Mouse (Mus musculus) liver, embryonic 16.5 days (tissue): Measurements from ENCODE around the gene Spns3. TPM values are rescaled to one million over a fixed set of nuclear protein-coding genes. Genes with fewer than 3 reads are reported as not detected.
"Not testable (repeated sequence)": the region's sequence is repeated elsewhere in the genome, so short reads cannot be mapped to it uniquely, and the experiment has no call there.

Source experiments
- ATAC-seq: fragments of 200-750 bp; cut with Nextera tagmentation; 2 replicates; pipeline ENCODE4 v1.8.0; 2017; ENCODE audit warnings: low read depth, mild to moderate bottlenecking, moderate number of reproducible peaks, moderate library complexity
- H3K27ac ChIP-seq: fragments of 300-500 bp; sonication (generic); 2 replicates; pipeline ENCODE4 v1.5.1; 2014; ENCODE audit warnings: mild to moderate bottlenecking, low read length
- H3K27me3 ChIP-seq: fragments of 300-500 bp; sonication (generic); 2 replicates; pipeline ENCODE4 v1.6.1; 2014; ENCODE audit warnings: low read depth, low read length, mixed read lengths; ENCODE audit not compliant: control insufficient read depth, insufficient read depth
- H3K36me3 ChIP-seq: fragments of 300-500 bp; sonication (generic); 2 replicates; pipeline ENCODE4 v1.6.1; 2014; ENCODE audit warnings: mild to moderate bottlenecking; ENCODE audit not compliant: control insufficient read depth, insufficient read depth
- H3K4me1 ChIP-seq: fragments of 300-500 bp; sonication (generic); 2 replicates; pipeline ENCODE4 v1.6.1; 2014; ENCODE audit warnings: low read depth, low read length, mixed read lengths; ENCODE audit not compliant: control insufficient read depth
- H3K4me2 ChIP-seq: fragments of 300-500 bp; sonication (generic); 2 replicates; pipeline ENCODE4 v1.6.1; 2014; ENCODE audit warnings: low read depth, low read length, mixed read lengths
- H3K4me3 ChIP-seq: fragments of 300-500 bp; sonication (generic); 2 replicates; pipeline ENCODE4 v1.5.1; 2014; ENCODE audit warnings: low read depth, mild to moderate bottlenecking, low read length
- H3K9ac ChIP-seq: fragments of 300-500 bp; sonication (generic); 2 replicates; pipeline ENCODE4 v1.6.1; 2014; ENCODE audit warnings: low read depth, low read length
- H3K9me3 ChIP-seq: fragments of 300-500 bp; sonication (generic); replicated peaks from 2 replicates; pipeline ENCODE4 v1.6.1; 2016; ENCODE audit warnings: low read length; ENCODE audit not compliant: control insufficient read depth
- WGBS: fragments of 180-500 bp; shearing (Covaris S2); extraction: QIAGEN DNeasy Blood & Tissue Kit; methylation state at CpG from one replicate; pipeline ENCODE4 v1.1.7; 2014; ENCODE audit not compliant: insufficient replicate concordance; 5-methylcytosine and 5-hydroxymethylcytosine counted together
- polyA plus RNA-seq: library from polyadenylated mRNA; unstranded; fragments of >200 nt; fragmentation: Nextera tagmentation; extraction: Ambion mirVana; gene quantifications from 2 replicates; pipeline ENCODE4 v1.2.1, GENCODE M21; 2015

Gene Spns3
- polyA plus RNA-seq, 1 experiment from 2014 or later: 1.6 TPM

GRCm38 (mm10) chr11:72543692-72544091, 6.6 kb downstream of the Spns3 start:
- 79% methylated on average over 1 of the region's 1 CpGs for WGBS

GRCm38 (mm10) chr11:72542586-72542985, 7.7 kb downstream of the Spns3 start:
- H3K36me3 ChIP-seq: no peaks in the 10 kb centered on the region
- H3K27ac ChIP-seq: no peak overlapping the region
- no peak overlapping the region for H3K9ac ChIP-seq
- no peaks in the 10 kb centered on the region for H3K27me3 ChIP-seq
- no peak overlapping the region for H3K4me2 ChIP-seq
- no peak for ATAC-seq
- peaks cover 11% of the 10 kb centered on the region for H3K4me1 ChIP-seq
- no peak overlapping the region for H3K4me3 ChIP-seq
- H3K9me3 ChIP-seq: no peaks in the 10 kb centered on the region
- WGBS: 79% methylated on average over 1 of the region's 1 CpGs

More at GRCm38 (mm10) chr11:72543692-72544091, 6.6 kb downstream of the Spns3 start:
- not testable (repeated sequence) for H3K36me3 ChIP-seq, H3K4me1 ChIP-seq, H3K9ac ChIP-seq, H3K9me3 ChIP-seq, H3K27ac ChIP-seq, H3K4me3 ChIP-seq, H3K4me2 ChIP-seq, ATAC-seq, H3K27me3 ChIP-seq

GRCm38 (mm10) chr11:72541928-72542327, 8.4 kb downstream of the Spns3 start:
- Histone ChIP-seq H3K27ac (no peak overlapping the region), H3K4me2 (no peak overlapping the region), H3K27me3 (no peaks in the 10 kb centered on the region), H3K9ac (no peak overlapping the region), H3K36me3 (no peaks in the 10 kb centered on the region), H3K4me1 (peaks cover 12% of the 10 kb centered on the region), H3K9me3 (no peaks in the 10 kb centered on the region), H3K4me3 (no peak overlapping the region)
- 62% methylated on average over 10 of the region's 10 CpGs for WGBS
- ATAC-seq: no peak

GRCm38 (mm10) chr11:72540437-72540836, 9.9 kb downstream of the Spns3 start:
- no peak overlapping the region for H3K27ac ChIP-seq
- no peaks in the 10 kb centered on the region for H3K9me3 ChIP-seq
- no peak overlapping the region for H3K4me2 ChIP-seq
- no peak overlapping the region for H3K9ac ChIP-seq
- 71% methylated on average over 6 of the region's 6 CpGs for WGBS
- no peaks in the 10 kb centered on the region for H3K27me3 ChIP-seq
- no peak for ATAC-seq
- no peaks in the 10 kb centered on the region for H3K36me3 ChIP-seq
- no peak overlapping the region for H3K4me3 ChIP-seq
- peaks cover 12% of the 10 kb centered on the region for H3K4me1 ChIP-seq

- Histone ChIP-seq H3K4me1 (peaks cover 9% of the 10 kb centered on the region), H3K9ac (no peak overlapping the region), H3K27me3 (no peaks in the 10 kb centered on the region), H3K4me2 (no peak overlapping the region), H3K4me3 (no peak overlapping the region), H3K36me3 (no peaks in the 10 kb centered on the region), H3K9me3 (no peaks in the 10 kb centered on the region), H3K27ac (no peak overlapping the region)
- ATAC-seq: no peak
- 75% methylated on average over 7 of the region's 7 CpGs for WGBS
Measured at GRCm38 (mm10) chr11:72538811-72539210, 11.5 kb downstream of the Spns3 start.

GRCm38 (mm10) chr11:72538037-72538755, 12.1 kb downstream of the Spns3 start:
- peak; percentile 54 for ATAC-seq
- Histone ChIP-seq H3K9me3 (no peaks in the 10 kb centered on the region), H3K27ac (no peak overlapping the region), H3K36me3 (no peaks in the 10 kb centered on the region), H3K27me3 (no peaks in the 10 kb centered on the region), H3K4me3 (no peak overlapping the region), H3K9ac (no peak overlapping the region), H3K4me1 (peaks cover 9% of the 10 kb centered on the region), H3K4me2 (no peak overlapping the region)
- 36% methylated on average over 8 of the region's 8 CpGs for WGBS

- H3K9ac ChIP-seq: no peak overlapping the region
- no peaks in the 10 kb centered on the region for H3K36me3 ChIP-seq
- no peak for ATAC-seq
- H3K4me3 ChIP-seq: no peak overlapping the region
- H3K9me3 ChIP-seq: no peaks in the 10 kb centered on the region
- no peaks in the 10 kb centered on the region for H3K27me3 ChIP-seq
- no peak overlapping the region for H3K4me2 ChIP-seq
- no peak overlapping the region for H3K27ac ChIP-seq
- H3K4me1 ChIP-seq: peaks cover 9% of the 10 kb centered on the region
- WGBS: 66% methylated on average over 2 of the region's 2 CpGs
Measured at GRCm38 (mm10) chr11:72537503-72537902, 12.8 kb downstream of the Spns3 start.

- Histone ChIP-seq H3K27ac (no peak overlapping the region), H3K4me1 (peaks cover 9% of the 10 kb centered on the region), H3K27me3 (no peaks in the 10 kb centered on the region), H3K36me3 (no peaks in the 10 kb centered on the region), H3K9ac (no peak overlapping the region), H3K9me3 (no peaks in the 10 kb centered on the region), H3K4me3 (no peak overlapping the region), H3K4me2 (no peak overlapping the region)
- no peak for ATAC-seq
- 72% methylated on average over 3 of the region's 3 CpGs for WGBS
Measured at GRCm38 (mm10) chr11:72535519-72535918, 14.8 kb downstream of the Spns3 start.

- no peak for ATAC-seq
- H3K27me3 ChIP-seq: no peaks in the 10 kb centered on the region
- H3K9me3 ChIP-seq: no peaks in the 10 kb centered on the region
- no peak overlapping the region for H3K4me3 ChIP-seq
- no peak overlapping the region for H3K27ac ChIP-seq
- WGBS: 56% methylated on average over 3 of the region's 3 CpGs
- no peaks in the 10 kb centered on the region for H3K36me3 ChIP-seq
- peaks cover 4% of the 10 kb centered on the region for H3K4me1 ChIP-seq
- no peak overlapping the region for H3K4me2 ChIP-seq
- H3K9ac ChIP-seq: no peak overlapping the region
Measured at GRCm38 (mm10) chr11:72532890-72533289, 17.4 kb downstream of the Spns3 start.
